Mouse (Mus musculus): ENCODE results near the gene Gm21887.
"Not testable (repeated sequence)": the region's sequence is repeated elsewhere in the genome, so short reads cannot be mapped to it uniquely, and the experiment has no call there.

- not testable (repeated sequence) for TF ChIP-seq POLR2A (IDR thresholded peaks at IDR 0.05; ENCODE audit: borderline replicate concordance, low read depth, low read length); CTCF (IDR thresholded peaks at IDR 0.05; ENCODE audit: low read depth, low read length)
Observed at GRCm38 (mm10) chrX:169971562-169971961, 37.9 kb upstream of the Gm21887 start.

Data from bone marrow macrophage, adult 2 months (primary cell).